Comparison of ENCODE assay signal across 11 mouse cellular contexts in the genomic region with DNA sequence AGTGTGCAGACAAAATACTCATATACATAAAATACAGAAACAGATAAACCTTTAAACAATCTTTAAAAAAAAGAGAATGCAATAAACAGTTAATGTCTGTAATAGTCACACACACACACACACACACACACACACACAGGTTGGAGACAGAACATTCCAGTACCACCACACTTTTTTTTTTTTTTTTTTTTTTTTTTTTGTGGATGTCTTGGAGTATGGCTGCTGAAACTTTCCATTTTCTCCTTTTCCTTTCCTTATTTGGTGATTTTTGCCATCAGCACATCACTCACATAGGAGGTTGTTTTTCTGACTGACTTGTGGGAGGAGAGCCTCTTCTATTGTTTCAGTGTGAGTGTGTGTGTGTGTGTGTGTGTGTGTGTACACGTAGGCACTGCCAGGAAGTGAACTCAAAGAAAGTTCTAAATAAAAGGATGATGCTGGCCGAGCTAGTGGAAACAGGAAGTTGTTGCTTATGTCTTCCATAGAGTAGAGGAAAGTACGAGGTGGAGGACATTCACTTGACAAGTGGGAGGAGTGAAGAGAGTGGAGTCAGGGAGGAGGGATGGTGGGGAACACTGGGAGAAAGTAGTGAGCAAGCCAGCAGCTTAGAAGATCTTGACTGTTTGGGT. TPM values are rescaled to one million over a fixed set of nuclear protein-coding genes. Genes with fewer than 3 reads are reported as not detected.
DNase-seq lines count a peak whose midpoint lies in the region; ATAC-seq lines count a peak whose summit lies in the region.
"Had no signal": no experiment of that assay in that cellular context is flagged by ENCODE, and none has a peak within 500 bp of the region (broad histone marks: within the 10 kb centered on the region; RNA-seq: fewer than 3 reads in every experiment).

No protein-coding gene starts in this region.

- 14% methylated on average over 3 of the region's 3 CpGs for WGBS in liver, embryonic 15.5 days (ENCODE audit: insufficient replicate concordance)
- 60% methylated on average over 3 of the region's 3 CpGs for WGBS in limb, embryonic 10.5 days

- H3K9me3 ChIP-seq in liver, embryonic 15.5 days (replicated peaks), result no peaks in the 10 kb centered on the region
- no peaks in the 10 kb centered on the region for H3K9me3 ChIP-seq in limb, embryonic 10.5 days (replicated peaks)
- H3K9me3 ChIP-seq: hindbrain, embryonic 13.5 days; midbrain, embryonic 10.5 days had no signal

- peaks cover 28% of the 10 kb centered on the region for H3K4me1 ChIP-seq in liver, embryonic 15.5 days (replicated peaks)
- no peaks in the 10 kb centered on the region for H3K4me1 ChIP-seq in limb, embryonic 10.5 days
- H3K4me1 ChIP-seq: hindbrain, embryonic 13.5 days; midbrain, embryonic 10.5 days had no signal

- no peak overlapping the region for H3K27ac ChIP-seq in liver, embryonic 15.5 days (replicated peaks)
- no peak overlapping the region for H3K27ac ChIP-seq in limb, embryonic 10.5 days
- H3K27ac ChIP-seq: hindbrain, embryonic 13.5 days; midbrain, embryonic 10.5 days had no signal

- peak; percentile 75 for DNase-seq in heart, adult 11 months
- DNase-seq in heart, postnatal 4 days, result no peak
- DNase-seq in CD4-positive, CD25-positive, alpha-beta regulatory T cell, adult 2 months (ENCODE audit: low read depth, low spot score), result peak; percentile 69
- DNase-seq in limb, embryonic 10.5 days (ENCODE audit: low spot score), result no peak
- no peak for DNase-seq in cerebellum, adult 11 months
- DNase-seq in embryo, embryonic 10.5 days (ENCODE audit: low spot score), result no peak
- DNase-seq: gastrocnemius, postnatal 36 days had no signal

- no peaks in the 10 kb centered on the region for H3K27me3 ChIP-seq in liver, embryonic 15.5 days
- no peaks in the 10 kb centered on the region for H3K27me3 ChIP-seq in limb, embryonic 10.5 days (ENCODE audit: low read depth, poor library complexity, severe bottlenecking)

- H3K9ac ChIP-seq in liver, embryonic 15.5 days, result no peak overlapping the region
- H3K9ac ChIP-seq: hindbrain, embryonic 13.5 days had no signal

- ATAC-seq in liver, embryonic 15.5 days (ENCODE audit: insufficient read depth), result peak; percentile 29; the same call in 1 of the 2 replicates
- peak; percentile 70 for ATAC-seq in monocyte, adult 5-6 weeks (replicated peaks; ENCODE audit: insufficient number of reproducible peaks, low FRiP score, low TSS enrichment, poor library complexity, severe bottlenecking)

- no peaks in the 10 kb centered on the region for H3K36me3 ChIP-seq in liver, embryonic 15.5 days (replicated peaks)
- no peaks in the 10 kb centered on the region for H3K36me3 ChIP-seq in limb, embryonic 10.5 days
- H3K36me3 ChIP-seq: hindbrain, embryonic 13.5 days; midbrain, embryonic 10.5 days had no signal

- no peak overlapping the region for H3K4me3 ChIP-seq in liver, embryonic 15.5 days (replicated peaks)
- H3K4me3 ChIP-seq in limb, embryonic 10.5 days, result no peak overlapping the region
- H3K4me3 ChIP-seq: hindbrain, embryonic 13.5 days; midbrain, embryonic 10.5 days had no signal

- no peak overlapping the region for H3K4me2 ChIP-seq in liver, embryonic 15.5 days
- H3K4me2 ChIP-seq: hindbrain, embryonic 13.5 days had no signal

RNA-seq across cellular contexts. Expression of a gene that starts 15.4 kb away (rescaled TPM):
- 10 to 100 TPM; 27.6 to 28.3 TPM for total RNA-seq in heart, postnatal 4 days (2021)
- polyA plus RNA-seq in liver, embryonic 15.5 days (2015; fragmentation: Nextera tagmentation; extraction: Ambion mirVana), result 27.2 and 27.5 TPM in 2 replicates
- 70.9 to 85.0 TPM (median 76.3 TPM) in 3 replicates for total RNA-seq in monocyte, adult 5-6 weeks (2017)
- 7.2 and 7.3 TPM in 2 replicates for polyA plus RNA-seq in limb, embryonic 10.5 days (2016; fragmentation: Nextera tagmentation; extraction: Ambion mirVana)

Comparison
In these comparisons a context has a peak if more than half of its experiments do, and no peak if none do; other contexts are left out.
1. DNase-seq: peak in heart, adult 11 months (single experiment) and CD4-positive, CD25-positive, alpha-beta regulatory T cell, adult 2 months (single experiment); none in heart, postnatal 4 days (single experiment), limb, embryonic 10.5 days (single experiment), cerebellum, adult 11 months (single experiment) and embryo, embryonic 10.5 days (single experiment).